15 mouse cellular contexts compared by ENCODE assay signal in the genomic region with DNA sequence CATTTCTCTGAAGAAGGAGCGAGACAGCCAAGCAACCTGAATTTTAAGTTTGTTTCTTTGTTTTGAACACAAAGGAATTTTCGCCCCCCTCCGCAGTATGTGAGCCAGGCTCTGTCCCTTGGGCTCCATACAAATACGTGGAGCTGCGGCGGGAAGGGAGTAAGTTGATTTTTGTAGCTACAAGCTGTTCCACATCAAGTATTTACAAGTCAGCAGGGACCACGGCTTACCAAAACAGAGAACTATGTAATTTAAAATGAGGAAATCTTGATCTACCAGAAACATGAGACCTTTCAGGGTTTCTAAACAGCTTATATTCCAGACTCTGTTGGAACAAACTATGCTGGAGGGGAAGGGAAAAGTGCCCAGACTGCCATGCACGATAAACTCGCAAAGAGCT. TPM values are rescaled to one million over a fixed set of nuclear protein-coding genes. Genes with fewer than 3 reads are reported as not detected.
A peak's percentile ranks its signal among the peaks of the same experiment; 100 is the strongest.
DNase-seq lines count a peak whose midpoint lies in the region; ATAC-seq and TF ChIP-seq lines count a peak whose summit lies in the region.
"Had no signal": no experiment of that assay in that cellular context is flagged by ENCODE, and none has a peak within 500 bp of the region (broad histone marks: within the 10 kb centered on the region; RNA-seq: fewer than 3 reads in every experiment).

No protein-coding gene starts in this region.

- H3K27me3 ChIP-seq in forebrain, embryonic 14.5 days (replicated peaks; ENCODE audit: control insufficient read depth, insufficient read depth, low read length), result no peaks in the 10 kb centered on the region
- no peaks in the 10 kb centered on the region for H3K27me3 ChIP-seq in forebrain, embryonic 13.5 days
- no peaks in the 10 kb centered on the region for H3K27me3 ChIP-seq in hindbrain, embryonic 16.5 days (replicated peaks; ENCODE audit: control insufficient read depth, insufficient read depth, low read length)
- no peaks in the 10 kb centered on the region for H3K27me3 ChIP-seq in heart, embryonic 10.5 days (ENCODE audit: insufficient read depth, poor library complexity, severe bottlenecking)
- H3K27me3 ChIP-seq: forebrain, embryonic 15.5 days had no signal

- H3K4me3 ChIP-seq in forebrain, embryonic 14.5 days (ENCODE audit: low read depth, low read length), result no peak overlapping the region
- no peak overlapping the region for H3K4me3 ChIP-seq in forebrain, embryonic 13.5 days
- peak overlapping the region; percentile 23 to 46; a peak in 3 of 4 replicates for H3K4me3 ChIP-seq in ES-E14 (ENCODE audit: insufficient read depth in 1 of 2, low read depth in 1 of 2, low read length in 2 of 2, poor library complexity in 1 of 2, severe bottlenecking in 1 of 2)
- no peak overlapping the region for H3K4me3 ChIP-seq in hindbrain, embryonic 16.5 days (ENCODE audit: low read length)
- H3K4me3 ChIP-seq in heart, embryonic 10.5 days, result no peak overlapping the region
- H3K4me3 ChIP-seq: forebrain, embryonic 15.5 days; midbrain, embryonic 12.5 days had no signal

- no peak overlapping the region for H3K27ac ChIP-seq in forebrain, embryonic 14.5 days (ENCODE audit: low read depth, low read length)
- no peak overlapping the region for H3K27ac ChIP-seq in forebrain, embryonic 13.5 days
- peak overlapping the region; percentile 9; the same call in 1 of the 2 replicates for H3K27ac ChIP-seq in ES-E14 (ENCODE audit: insufficient read depth, low read depth, low read length, poor library complexity, severe bottlenecking)
- peak overlapping the region; percentile 57 for H3K27ac ChIP-seq in hindbrain, embryonic 16.5 days (ENCODE audit: low read depth, low read length)
- no peak overlapping the region for H3K27ac ChIP-seq in heart, embryonic 10.5 days
- H3K27ac ChIP-seq: forebrain, embryonic 15.5 days had no signal

- in situ Hi-C loops in ES-E14 (cut with MboI; ENCODE audit: low sequenced_read_pairs in 2 of 2, unreplicated experiment in 2 of 2), result no loop called here

- H3K4me1 ChIP-seq in forebrain, embryonic 14.5 days (ENCODE audit: control insufficient read depth, insufficient read depth, low read length), result peaks cover 4% of the 10 kb centered on the region
- peaks cover 7% of the 10 kb centered on the region; the same call in 1 of the 2 replicates for H3K4me1 ChIP-seq in forebrain, embryonic 13.5 days
- H3K4me1 ChIP-seq in ES-E14 (ENCODE audit: control insufficient read depth in 2 of 2, insufficient read depth in 2 of 2, low read length in 2 of 2, poor library complexity in 1 of 2), result peaks cover 5 to 7% of the 10 kb centered on the region in 2 experiments; a peak in 3 of 4 replicates
- peaks cover 3% of the 10 kb centered on the region; the same call in 1 of the 2 replicates for H3K4me1 ChIP-seq in hindbrain, embryonic 16.5 days (ENCODE audit: control insufficient read depth, insufficient read depth, low read depth, low read length)
- H3K4me1 ChIP-seq in heart, embryonic 10.5 days, result peaks cover 16% of the 10 kb centered on the region; the same call in 1 of the 2 replicates

- 44% methylated on average over 9 of the region's 9 CpGs for WGBS in forebrain, embryonic 14.5 days
- WGBS in forebrain, embryonic 13.5 days, result 57% methylated on average over 9 of the region's 9 CpGs
- 42% methylated on average over 9 of the region's 9 CpGs for WGBS in hindbrain, embryonic 16.5 days
- WGBS in heart, embryonic 10.5 days, result 80% methylated on average over 9 of the region's 9 CpGs

- no peak for DNase-seq in forebrain, embryonic 14.5 days (ENCODE audit: low spot score)
- DNase-seq in ES-E14 (ENCODE audit: low read depth, low spot score), result no peak
- DNase-seq in kidney, postnatal 4 days, result peak; percentile 66 to 77
- no peak for DNase-seq in right cerebral cortex, adult 2 months (ENCODE audit: low spot score in 2 of 2)
- no peak for DNase-seq in heart, embryonic 10.5 days (ENCODE audit: low spot score)
- no peak for DNase-seq in cerebellum, postnatal 36 days
- DNase-seq: cerebellum, postnatal 14 days; heart, postnatal 36 days; lung, adult 18-20 months; thymus, postnatal 4 days had no signal

- H3K9ac ChIP-seq in forebrain, embryonic 14.5 days (ENCODE audit: low read length), result peak overlapping the region; percentile 21; the same call in 1 of the 2 replicates
- no peak overlapping the region for H3K9ac ChIP-seq in forebrain, embryonic 13.5 days
- peak overlapping the region; percentile 43; the same call in 1 of the 2 replicates for H3K9ac ChIP-seq in ES-E14 (ENCODE audit: insufficient read depth, low read depth, low read length, poor library complexity, severe bottlenecking)
- no peak overlapping the region for H3K9ac ChIP-seq in hindbrain, embryonic 16.5 days (ENCODE audit: low read depth, low read length)
- H3K9ac ChIP-seq: forebrain, embryonic 15.5 days; midbrain, embryonic 12.5 days had no signal

- peaks cover 3% of the 10 kb centered on the region; the same call in 1 of the 2 replicates for H3K9me3 ChIP-seq in forebrain, embryonic 14.5 days (replicated peaks; ENCODE audit: control insufficient read depth, low read length)
- H3K9me3 ChIP-seq in forebrain, embryonic 13.5 days (replicated peaks), result no peaks in the 10 kb centered on the region
- no peaks in the 10 kb centered on the region for H3K9me3 ChIP-seq in ES-E14 (ENCODE audit: control insufficient read depth, insufficient read depth, low read depth, low read length)
- H3K9me3 ChIP-seq in hindbrain, embryonic 16.5 days (ENCODE audit: control insufficient read depth, low read length), result no peaks in the 10 kb centered on the region
- no peaks in the 10 kb centered on the region for H3K9me3 ChIP-seq in heart, embryonic 10.5 days
- H3K9me3 ChIP-seq: forebrain, embryonic 15.5 days; midbrain, embryonic 12.5 days had no signal

- H3K4me2 ChIP-seq in forebrain, embryonic 14.5 days (ENCODE audit: low read length), result no peak overlapping the region
- no peak overlapping the region for H3K4me2 ChIP-seq in forebrain, embryonic 13.5 days
- 0 out of 2 replicates have a peak overlapping the region, but pooled peaks have one; percentile 13 for H3K4me2 ChIP-seq in hindbrain, embryonic 16.5 days (ENCODE audit: low read length)
- H3K4me2 ChIP-seq: forebrain, embryonic 15.5 days; midbrain, embryonic 12.5 days had no signal

- no peaks in the 10 kb centered on the region for H3K36me3 ChIP-seq in forebrain, embryonic 14.5 days (ENCODE audit: control insufficient read depth, insufficient read depth, low read length)
- H3K36me3 ChIP-seq in forebrain, embryonic 13.5 days (ENCODE audit: poor library complexity, severe bottlenecking), result no peaks in the 10 kb centered on the region
- H3K36me3 ChIP-seq in ES-E14 (ENCODE audit: control insufficient read depth, insufficient read depth, low read length, poor library complexity, severe bottlenecking), result no peaks in the 10 kb centered on the region
- H3K36me3 ChIP-seq in hindbrain, embryonic 16.5 days (ENCODE audit: control insufficient read depth, insufficient read depth, low read length), result no peaks in the 10 kb centered on the region
- H3K36me3 ChIP-seq in heart, embryonic 10.5 days, result no peaks in the 10 kb centered on the region
- H3K36me3 ChIP-seq: forebrain, embryonic 15.5 days; midbrain, embryonic 12.5 days had no signal

- ATAC-seq in forebrain, embryonic 14.5 days, result no peak
- no peak for ATAC-seq in forebrain, embryonic 13.5 days
- ATAC-seq in hindbrain, embryonic 16.5 days, result 0 out of 2 replicates have a peak, but pooled peaks have one; percentile 27
- ATAC-seq: forebrain, embryonic 15.5 days had no signal

TF ChIP-seq in ES-E14, 5 proteins besides CTCF, POLR2A, EP300 and RAD21:
- TF ChIP-seq MAFK (IDR thresholded peaks at IDR 0.05; ENCODE audit: insufficient read depth, low read depth, low read length), result no peak
- no peak for TF ChIP-seq HCFC1 (IDR thresholded peaks at IDR 0.05; ENCODE audit: borderline replicate concordance, insufficient read depth, low read length)
- no peak for TF ChIP-seq ZC3H11A (IDR thresholded peaks at IDR 0.05; ENCODE audit: borderline replicate concordance, low read depth, low read length)
- no peak for TF ChIP-seq ZNF384 (IDR thresholded peaks at IDR 0.05; ENCODE audit: low read depth, low read length)
- no peak for TF ChIP-seq CHD2 (IDR thresholded peaks at IDR 0.05; ENCODE audit: low read depth, low read length)

RNA-seq across cellular contexts. Expression of gene Tuba1c, which starts 11.7 kb away (rescaled TPM):
- 56.7 and 93.1 TPM in 2 replicates for polyA plus RNA-seq in forebrain, embryonic 14.5 days (2014; fragmentation: Nextera tagmentation; extraction: Ambion mirVana)
- polyA plus RNA-seq in forebrain, embryonic 13.5 days (2015; fragmentation: Nextera tagmentation; extraction: Ambion mirVana), result 97.6 and 102 TPM in 2 replicates
- 335 and 424 TPM in 2 replicates for total RNA-seq in ES-E14 (2012; rRNA removed)
- 20.8 and 23.3 TPM in 2 replicates for polyA plus RNA-seq in hindbrain, embryonic 16.5 days (2015; fragmentation: Nextera tagmentation; extraction: Ambion mirVana)
- polyA plus RNA-seq in heart, embryonic 10.5 days (2016; fragmentation: Nextera tagmentation; extraction: Ambion mirVana), result 172 and 183 TPM in 2 replicates

RNA-seq across cellular contexts. Expression of gene Prph, which starts 37.0 kb away (rescaled TPM):
- polyA plus RNA-seq in forebrain, embryonic 14.5 days (2014; fragmentation: Nextera tagmentation; extraction: Ambion mirVana), result 0.84 and 1.0 TPM in 2 replicates
- 0.94 and 1.6 TPM in 2 replicates for polyA plus RNA-seq in forebrain, embryonic 13.5 days (2015; fragmentation: Nextera tagmentation; extraction: Ambion mirVana)
- total RNA-seq in ES-E14 (2012; rRNA removed), result 15.1 and 20.6 TPM in 2 replicates
- polyA plus RNA-seq in hindbrain, embryonic 16.5 days (2015; fragmentation: Nextera tagmentation; extraction: Ambion mirVana), result 52.8 and 81.8 TPM in 2 replicates
- 0.36 and 1.1 TPM in 2 replicates for polyA plus RNA-seq in heart, embryonic 10.5 days (2016; fragmentation: Nextera tagmentation; extraction: Ambion mirVana)
- total RNA-seq: granulocyte monocyte progenitor cell, adult 5-6 weeks had no signal

RNA-seq across cellular contexts. Expression of gene Troap, which starts 56.4 kb away (rescaled TPM):
- polyA plus RNA-seq in forebrain, embryonic 14.5 days (2014; fragmentation: Nextera tagmentation; extraction: Ambion mirVana), result 11.0 and 13.6 TPM in 2 replicates
- 37.8 and 38.6 TPM in 2 replicates for polyA plus RNA-seq in forebrain, embryonic 13.5 days (2015; fragmentation: Nextera tagmentation; extraction: Ambion mirVana)
- 27.8 and 32.1 TPM in 2 replicates for total RNA-seq in ES-E14 (2012; rRNA removed)
- polyA plus RNA-seq in hindbrain, embryonic 16.5 days (2015; fragmentation: Nextera tagmentation; extraction: Ambion mirVana), result 5.6 and 8.7 TPM in 2 replicates
- 35.7 TPM in 2 replicates for polyA plus RNA-seq in heart, embryonic 10.5 days (2016; fragmentation: Nextera tagmentation; extraction: Ambion mirVana)

Comparison
In these comparisons a context has a peak if more than half of its experiments do, and no peak if none do; other contexts are left out.
1. H3K9ac ChIP-seq: peak in forebrain, embryonic 14.5 days (single experiment) and ES-E14 (single experiment); none in forebrain, embryonic 13.5 days (single experiment) and hindbrain, embryonic 16.5 days (single experiment).
2. DNase-seq: peak in kidney, postnatal 4 days (2 of 2); none in forebrain, embryonic 14.5 days (single experiment), ES-E14 (single experiment), right cerebral cortex, adult 2 months (0 of 2), heart, embryonic 10.5 days (single experiment) and cerebellum, postnatal 36 days (0 of 2).
3. H3K27ac ChIP-seq: peak in ES-E14 (single experiment) and hindbrain, embryonic 16.5 days (single experiment); none in forebrain, embryonic 14.5 days (single experiment), forebrain, embryonic 13.5 days (single experiment) and heart, embryonic 10.5 days (single experiment).
4. H3K4me3 ChIP-seq: peak in ES-E14 (2 of 2); none in forebrain, embryonic 14.5 days (single experiment), forebrain, embryonic 13.5 days (single experiment), hindbrain, embryonic 16.5 days (single experiment) and heart, embryonic 10.5 days (single experiment).
5. RNA of gene Prph, which starts 37.0 kb away (polyA plus RNA-seq): 52.8 to 81.8 TPM in hindbrain, embryonic 16.5 days; 0.36 to 1.1 TPM in heart, embryonic 10.5 days, 0.84 to 1.0 TPM in forebrain, embryonic 14.5 days and 0.94 to 1.6 TPM in forebrain, embryonic 13.5 days; every median in the first group is over 10 times any median in the second.